ENCODE assay signal across 24 mouse cellular contexts in the genomic region with DNA sequence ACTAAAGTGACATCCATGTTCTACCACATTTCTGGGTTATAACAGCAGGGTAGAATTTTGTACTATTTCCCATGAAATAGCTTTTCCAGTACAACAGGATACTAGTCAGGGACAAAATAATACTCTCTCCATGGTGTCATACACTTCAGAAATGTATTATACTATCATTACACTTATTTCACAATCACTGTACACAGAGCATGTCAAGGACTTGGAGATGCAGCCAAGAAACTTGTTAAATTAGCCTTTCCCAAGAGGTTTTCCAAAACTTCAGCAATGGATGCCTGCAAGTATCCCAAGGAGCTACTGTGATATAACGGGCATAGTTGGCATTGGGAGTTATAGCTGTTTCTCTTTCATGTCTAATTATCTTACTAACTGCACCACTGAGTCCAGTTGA.
"Had no signal": no experiment of that assay in that cellular context is flagged by ENCODE, and none has a peak within 500 bp of the region (broad histone marks: within the 10 kb centered on the region; RNA-seq: fewer than 3 reads in every experiment).

No protein-coding gene starts in this region.

- H3K4me2 ChIP-seq: heart, embryonic 12.5 days; hindbrain, embryonic 12.5 days; hindbrain, embryonic 14.5 days; intestine, embryonic 15.5 days; limb, embryonic 13.5 days; limb, embryonic 15.5 days had no signal

- H3K27me3 ChIP-seq: heart, embryonic 12.5 days; hindbrain, embryonic 12.5 days; intestine, embryonic 15.5 days; limb, embryonic 13.5 days; limb, embryonic 15.5 days had no signal

- H3K36me3 ChIP-seq: heart, embryonic 10.5 days; heart, embryonic 12.5 days; hindbrain, embryonic 10.5 days; hindbrain, embryonic 12.5 days; intestine, embryonic 15.5 days; limb, embryonic 13.5 days; limb, embryonic 15.5 days had no signal

- H3K27ac ChIP-seq: gastrocnemius, adult 2 months; heart, embryonic 10.5 days; hindbrain, embryonic 10.5 days; hindbrain, embryonic 12.5 days; hindbrain, embryonic 14.5 days; intestine, embryonic 15.5 days; layer of hippocampus, adult 2 months; limb, embryonic 13.5 days; limb, embryonic 15.5 days had no signal

- H3K4me1 ChIP-seq: hindbrain, embryonic 12.5 days had no signal

- H3K4me3 ChIP-seq: gastrocnemius, adult 2 months; heart, embryonic 10.5 days; heart, embryonic 12.5 days; hindbrain, embryonic 10.5 days; hindbrain, embryonic 12.5 days; intestine, embryonic 15.5 days; layer of hippocampus, adult 2 months; limb, embryonic 13.5 days; limb, embryonic 15.5 days had no signal

- ATAC-seq: hindbrain, embryonic 16.5 days; inflammation-experienced regulatory T-cells, adult 6 months; intestine, embryonic 15.5 days; intestine, postnatal 0 days had no signal

- DNase-seq: gastrocnemius, adult 2 months; gastrocnemius, postnatal 10 days; gastrocnemius, postnatal 25 days; heart, adult 18-20 months; heart, postnatal 10 days; heart, postnatal 4 days; kidney, adult 18-20 months; kidney, adult 8-10 months; kidney, postnatal 10 days; kidney, postnatal 25 days; kidney, postnatal 4 days; left cerebral cortex, postnatal 4 days had no signal

- H3K9ac ChIP-seq: heart, embryonic 12.5 days; hindbrain, embryonic 12.5 days; hindbrain, embryonic 14.5 days; intestine, embryonic 15.5 days; limb, embryonic 13.5 days; limb, embryonic 15.5 days had no signal

- H3K9me3 ChIP-seq: heart, embryonic 10.5 days; heart, embryonic 12.5 days; hindbrain, embryonic 10.5 days; hindbrain, embryonic 12.5 days; intestine, embryonic 15.5 days; limb, embryonic 13.5 days; limb, embryonic 15.5 days had no signal
